Mouse (Mus musculus): Measurements from ENCODE around the gene Eci1. TPM values are rescaled to one million over a fixed set of nuclear protein-coding genes. Genes with fewer than 3 reads are reported as not detected.
A peak's percentile ranks its signal among the peaks of the same experiment; 100 is the strongest.

The Eci1 gene
- polyA plus RNA-seq, 1 experiment = 28.0 TPM

DNA sequence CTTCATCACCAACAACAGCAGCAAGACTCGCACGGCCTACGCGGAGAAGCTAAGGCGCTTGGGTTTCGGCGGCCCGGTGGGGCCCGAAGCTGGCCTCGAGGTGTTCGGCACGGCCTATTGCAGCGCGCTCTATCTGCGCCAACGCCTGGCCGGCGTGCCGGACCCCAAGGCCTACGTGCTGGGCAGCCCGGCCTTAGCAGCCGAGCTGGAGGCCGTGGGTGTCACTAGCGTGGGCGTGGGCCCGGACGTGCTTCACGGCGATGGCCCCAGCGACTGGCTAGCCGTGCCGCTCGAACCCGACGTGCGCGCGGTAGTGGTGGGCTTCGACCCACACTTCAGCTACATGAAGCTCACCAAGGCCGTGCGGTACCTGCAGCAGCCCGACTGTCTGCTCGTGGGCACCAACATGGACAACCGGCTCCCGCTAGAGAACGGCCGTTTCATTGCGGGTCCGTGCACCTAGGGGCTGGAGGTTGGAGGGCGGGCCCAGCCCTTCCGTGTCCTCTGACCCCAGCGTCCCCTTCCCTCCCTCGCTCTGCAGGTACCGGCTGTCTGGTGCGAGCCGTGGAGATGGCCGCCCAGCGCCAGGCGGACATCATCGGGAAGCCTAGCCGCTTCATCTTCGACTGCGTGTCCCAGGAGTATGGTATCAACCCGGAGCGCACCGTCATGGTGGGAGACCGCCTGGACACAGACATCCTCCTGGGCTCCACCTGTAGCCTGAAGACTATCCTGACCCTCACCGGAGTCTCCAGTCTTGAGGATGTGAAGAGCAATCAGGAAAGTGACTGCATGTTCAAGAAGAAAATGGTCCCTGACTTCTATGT, 44.5 kb downstream of the Eci1 start:
- Histone ChIP-seq H3K4me1 (ENCODE audit: control insufficient read depth, insufficient read depth, insufficient read length) (peaks cover 12% of the 10 kb centered on the region), H3K4me3 (ENCODE audit: extremely low read depth, insufficient read depth, insufficient read length) (peak overlapping the region; percentile 90), H3K27ac (ENCODE audit: insufficient read depth, low read length) (peak overlapping the region; percentile 66), H3K27me3 (ENCODE audit: control insufficient read depth, insufficient read depth, low read length) (no peaks in the 10 kb centered on the region), H3K36me3 (ENCODE audit: control insufficient read depth, insufficient read depth, low read length) (peaks cover 9% of the 10 kb centered on the region)
- 2% methylated on average over 68 of the region's 68 CpGs for WGBS
- TF ChIP-seq POLR2A (IDR thresholded peaks at IDR 0.05; ENCODE audit: low read depth, low read length) = no peak
- no peak for TF ChIP-seq CTCF (IDR thresholded peaks at IDR 0.05; ENCODE audit: extremely low read depth, insufficient read depth, insufficient read length, insufficient replicate concordance)
- no peak for DNase-seq (ENCODE audit: low read depth in 1 of 2, low spot score in 2 of 2)

DNA sequence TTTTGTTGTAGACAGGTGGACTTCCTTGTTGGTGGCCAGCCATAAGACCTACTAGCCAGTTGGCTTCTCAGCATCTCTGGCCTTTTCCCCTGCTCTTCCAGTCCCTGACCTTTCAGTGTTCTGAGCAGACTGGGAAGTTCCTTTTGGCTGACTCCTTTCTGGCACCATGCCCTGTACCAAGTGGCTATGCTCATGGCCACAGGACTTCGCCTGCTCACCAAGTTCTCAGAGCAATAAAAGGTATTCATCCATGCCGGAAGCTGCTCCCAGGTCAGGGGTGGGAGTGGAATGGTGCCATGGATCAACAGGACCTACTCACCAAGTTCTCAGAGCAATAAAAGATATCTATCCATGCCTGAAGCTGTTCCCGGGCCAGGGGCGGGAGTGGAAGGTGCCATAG, 46.1 kb downstream of the Eci1 start:
- peaks cover 14% of the 10 kb centered on the region for H3K36me3 ChIP-seq (ENCODE audit: control insufficient read depth, insufficient read depth, low read length)
- TF ChIP-seq CTCF (IDR thresholded peaks at IDR 0.05; ENCODE audit: extremely low read depth, insufficient read depth, insufficient read length, insufficient replicate concordance) (no peak), POLR2A (IDR thresholded peaks at IDR 0.05; ENCODE audit: low read depth, low read length) (no peak)
- no peak for DNase-seq (ENCODE audit: low read depth in 1 of 2, low spot score in 2 of 2)
- WGBS = 87% methylated on average over 4 of the region's 4 CpGs
- H3K27me3 ChIP-seq (ENCODE audit: control insufficient read depth, insufficient read depth, low read length) = no peaks in the 10 kb centered on the region
- H3K4me3 ChIP-seq (ENCODE audit: extremely low read depth, insufficient read depth, insufficient read length) = no peak overlapping the region
- no peak overlapping the region for H3K27ac ChIP-seq (ENCODE audit: insufficient read depth, low read length)
- H3K4me1 ChIP-seq (ENCODE audit: control insufficient read depth, insufficient read depth, insufficient read length) = peaks cover 12% of the 10 kb centered on the region

DNA sequence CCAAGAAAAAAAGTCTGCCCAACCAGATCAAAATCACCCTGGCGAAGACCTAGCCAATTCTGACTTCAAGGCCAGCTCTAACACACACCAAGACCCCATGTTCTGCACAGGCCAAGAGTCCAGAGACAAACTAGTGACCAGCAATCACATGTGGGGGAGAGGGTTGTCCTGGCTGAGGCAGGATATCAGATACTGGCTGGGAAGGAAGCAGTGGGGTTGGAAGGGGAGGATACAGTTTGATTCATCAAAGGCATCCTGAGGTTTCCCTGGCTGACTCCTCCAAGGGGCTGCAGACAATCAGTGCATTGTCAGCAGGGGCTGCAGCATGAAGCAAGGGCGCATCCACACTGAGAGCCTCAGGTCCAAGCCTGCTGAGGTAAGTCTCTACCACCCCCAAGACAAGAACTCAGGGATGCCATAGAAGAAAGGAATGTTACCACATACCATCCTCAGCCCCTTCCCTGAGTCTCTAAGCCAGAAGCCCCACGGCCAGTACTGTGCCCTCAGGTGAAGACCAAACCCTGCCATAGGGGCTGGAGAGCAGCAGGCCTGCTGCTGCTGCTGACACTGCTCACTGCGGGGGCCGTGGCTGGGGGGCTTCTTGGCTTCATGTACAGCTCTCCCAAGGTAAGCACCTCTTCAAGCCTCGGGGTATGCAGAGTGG, 47.3 kb downstream of the Eci1 start, which contains the start of gene Bricd5:
TSS of gene Bricd5 (plus strand) at position 273 of the 664 bp plus-strand sequence.
- no peak for DNase-seq (ENCODE audit: low read depth in 1 of 2, low spot score in 2 of 2)
- no peak for TF ChIP-seq POLR2A (IDR thresholded peaks at IDR 0.05; ENCODE audit: low read depth, low read length)
- no peak for TF ChIP-seq CTCF (IDR thresholded peaks at IDR 0.05; ENCODE audit: extremely low read depth, insufficient read depth, insufficient read length, insufficient replicate concordance)
- 94% methylated on average over 6 of the region's 6 CpGs for WGBS
- Histone ChIP-seq H3K4me1 (ENCODE audit: control insufficient read depth, insufficient read depth, insufficient read length) (peaks cover 15% of the 10 kb centered on the region), H3K4me3 (ENCODE audit: extremely low read depth, insufficient read depth, insufficient read length) (no peak within 1 kb of the TSS), H3K27ac (ENCODE audit: insufficient read depth, low read length) (no peak within 1 kb of the TSS), H3K27me3 (ENCODE audit: control insufficient read depth, insufficient read depth, low read length) (no peaks in the 10 kb centered on the region), H3K36me3 (ENCODE audit: control insufficient read depth, insufficient read depth, low read length) (peaks cover 14% of the 10 kb centered on the region)

DNA sequence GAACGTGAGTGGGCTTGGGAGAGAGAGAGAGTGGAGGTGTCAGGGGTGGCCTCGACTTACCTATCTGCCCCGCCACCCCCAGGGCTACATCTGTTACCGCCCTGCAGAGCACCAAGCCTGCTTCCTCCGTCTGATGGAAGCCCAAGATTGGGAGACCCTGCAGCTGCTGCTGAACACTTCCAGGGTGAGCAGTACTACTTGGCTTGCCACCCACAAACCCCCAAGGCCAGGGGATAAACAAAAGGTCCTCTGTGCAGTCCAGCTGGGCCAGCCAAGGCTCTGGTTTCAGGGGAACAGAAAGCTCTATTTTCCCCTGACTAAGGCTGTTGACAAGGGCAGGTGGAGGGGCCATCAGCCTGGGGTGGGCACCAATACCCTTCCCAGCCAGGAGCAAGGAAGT, 48.1 kb downstream of the Eci1 start:
- no peak for DNase-seq (ENCODE audit: low read depth in 1 of 2, low spot score in 2 of 2)
- Histone ChIP-seq H3K27me3 (ENCODE audit: control insufficient read depth, insufficient read depth, low read length) (no peaks in the 10 kb centered on the region), H3K4me3 (ENCODE audit: extremely low read depth, insufficient read depth, insufficient read length) (no peak overlapping the region), H3K4me1 (ENCODE audit: control insufficient read depth, insufficient read depth, insufficient read length) (peaks cover 15% of the 10 kb centered on the region), H3K27ac (ENCODE audit: insufficient read depth, low read length) (no peak overlapping the region), H3K36me3 (ENCODE audit: control insufficient read depth, insufficient read depth, low read length) (peaks cover 14% of the 10 kb centered on the region)
- 90% methylated on average over 5 of the region's 5 CpGs for WGBS
- TF ChIP-seq POLR2A (IDR thresholded peaks at IDR 0.05; ENCODE audit: low read depth, low read length) (no peak), CTCF (IDR thresholded peaks at IDR 0.05; ENCODE audit: extremely low read depth, insufficient read depth, insufficient read length, insufficient replicate concordance) (no peak)

DNA sequence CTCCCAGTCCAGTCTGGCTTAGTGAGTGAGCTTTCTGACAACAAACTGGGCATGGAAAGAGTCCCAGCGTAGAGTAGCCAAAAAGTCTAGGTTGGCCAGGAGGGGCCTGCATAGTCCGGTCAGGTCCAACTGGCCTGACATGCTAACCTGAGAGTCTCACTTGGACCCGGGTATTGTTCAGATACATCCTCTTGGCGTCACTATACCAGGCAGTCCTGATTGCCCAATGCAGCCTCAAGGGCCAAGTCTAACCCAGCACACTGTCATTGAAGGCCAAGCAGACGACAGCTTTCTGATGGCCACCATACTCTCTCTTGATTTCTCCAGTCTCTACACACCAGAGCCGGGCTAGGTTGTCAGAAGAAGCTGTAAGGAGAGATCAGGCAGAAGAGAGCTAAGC, 49.1 kb downstream of the Eci1 start:
- Histone ChIP-seq H3K36me3 (ENCODE audit: control insufficient read depth, insufficient read depth, low read length) (peaks cover 14% of the 10 kb centered on the region), H3K27ac (ENCODE audit: insufficient read depth, low read length) (no peak overlapping the region), H3K4me3 (ENCODE audit: extremely low read depth, insufficient read depth, insufficient read length) (no peak overlapping the region), H3K27me3 (ENCODE audit: control insufficient read depth, insufficient read depth, low read length) (no peaks in the 10 kb centered on the region), H3K4me1 (ENCODE audit: control insufficient read depth, insufficient read depth, insufficient read length) (peaks cover 15% of the 10 kb centered on the region)
- 93% methylated on average over 6 of the region's 6 CpGs for WGBS
- TF ChIP-seq CTCF (IDR thresholded peaks at IDR 0.05; ENCODE audit: extremely low read depth, insufficient read depth, insufficient read length, insufficient replicate concordance) = no peak
- TF ChIP-seq POLR2A (IDR thresholded peaks at IDR 0.05; ENCODE audit: low read depth, low read length) = no peak
- DNase-seq (ENCODE audit: low read depth in 1 of 2, low spot score in 2 of 2) = no peak

DNA sequence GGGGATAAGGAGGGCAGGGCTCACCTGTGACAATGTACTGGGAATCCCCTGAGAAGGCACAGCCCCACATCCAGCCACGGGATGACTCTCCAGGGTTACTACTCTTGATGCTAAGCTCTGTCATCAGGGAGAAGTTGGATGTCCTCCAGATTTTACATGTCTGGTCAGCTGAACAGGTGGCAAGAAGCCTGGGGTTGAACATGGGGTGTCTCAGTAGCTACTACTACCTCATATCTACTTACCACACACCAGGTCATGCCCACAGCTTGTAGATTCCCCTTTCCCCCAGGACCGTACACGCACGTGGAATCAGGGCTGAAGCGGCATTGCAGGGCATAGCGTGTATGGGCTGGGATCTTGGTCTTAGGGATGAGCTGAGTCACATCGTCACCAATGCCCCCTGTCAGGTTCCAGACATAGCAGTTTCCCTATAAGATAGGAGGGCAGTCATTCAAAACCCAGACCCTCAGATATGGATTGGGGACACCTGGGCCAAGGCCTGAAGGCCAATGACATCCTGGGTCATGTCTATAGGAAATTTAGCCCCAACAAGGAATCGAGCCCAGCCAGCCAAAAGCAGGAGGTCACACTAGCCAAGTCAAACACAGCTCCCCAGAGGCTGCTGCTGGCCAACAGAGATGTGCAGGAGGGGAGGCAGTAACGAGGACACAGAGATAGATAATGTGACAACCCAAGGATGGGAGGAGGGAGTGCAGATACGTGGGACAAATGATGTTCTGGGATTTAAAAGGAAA, 49.8 kb downstream of the Eci1 start:
- WGBS = 94% methylated on average over 10 of the region's 10 CpGs
- Histone ChIP-seq H3K4me1 (ENCODE audit: control insufficient read depth, insufficient read depth, insufficient read length) (peaks cover 10% of the 10 kb centered on the region), H3K4me3 (ENCODE audit: extremely low read depth, insufficient read depth, insufficient read length) (no peak overlapping the region), H3K36me3 (ENCODE audit: control insufficient read depth, insufficient read depth, low read length) (peaks cover 14% of the 10 kb centered on the region), H3K27ac (ENCODE audit: insufficient read depth, low read length) (no peak overlapping the region), H3K27me3 (ENCODE audit: control insufficient read depth, insufficient read depth, low read length) (no peaks in the 10 kb centered on the region)
- TF ChIP-seq CTCF (IDR thresholded peaks at IDR 0.05; ENCODE audit: extremely low read depth, insufficient read depth, insufficient read length, insufficient replicate concordance) (no peak), POLR2A (IDR thresholded peaks at IDR 0.05; ENCODE audit: low read depth, low read length) (no peak)
- DNase-seq (ENCODE audit: low read depth in 1 of 2, low spot score in 2 of 2) = no peak

Data from spleen, adult 2 months (tissue).